Comparison of ENCODE assay signal across 1 mouse cellular context in genomic region chr11:72795455-72796295, GRCm38 (mm10).
TF ChIP-seq lines count a peak whose summit lies in the region.

Gene Cyb5d2, minus strand, starts transcription at chr11:72796142.
Gene Zzef1, plus strand, starts transcription at chr11:72796226.

TF ChIP-seq in MEL, 35 proteins besides CTCF, POLR2A, EP300 and RAD21 (continued from another document):
- TF ChIP-seq SIN3A (IDR thresholded peaks at IDR 0.05; ENCODE audit: low read length) (peak; percentile 97), ELF1 (IDR thresholded peaks at IDR 0.05; ENCODE audit: low read depth, low read length) (peak; percentile 98), TBP (IDR thresholded peaks at IDR 0.05; ENCODE audit: low read depth, low read length) (peak; percentile 79; the same call in 1 of the 2 replicates), ETS1 (IDR thresholded peaks at IDR 0.05; ENCODE audit: low read depth, low read length) (peak; percentile 64; the same call in 1 of the 2 replicates), UBTF (IDR thresholded peaks at IDR 0.05; ENCODE audit: borderline replicate concordance, insufficient read depth, low read depth, low read length) (0 out of 2 replicates have a peak, but pooled peaks have one; percentile 55), MXI1 (IDR thresholded peaks at IDR 0.05; ENCODE audit: low read depth, low read length) (peak; percentile 91), MAX (IDR thresholded peaks at IDR 0.05; ENCODE audit: low read length) (peak; percentile 74), ZC3H11A (IDR thresholded peaks at IDR 0.05; ENCODE audit: low read depth, low read length) (no peak), JUND (IDR thresholded peaks at IDR 0.05; ENCODE audit: low read depth, low read length) (no peak), MAZ (IDR thresholded peaks at IDR 0.05; ENCODE audit: low read depth, low read length) (peak; percentile 81), NELFE (IDR thresholded peaks at IDR 0.05; ENCODE audit: low read depth, low read length) (peak; percentile 63), TCF12 (IDR thresholded peaks at IDR 0.05; ENCODE audit: low read depth, low read length) (peak; percentile 78), CHD1 (IDR thresholded peaks at IDR 0.05; ENCODE audit: low read depth, low read length) (no peak; the same call in 1 of the 2 replicates)
